Mouse (Mus musculus) CH12.LX (cell line): ENCODE results near the gene Rnf126. TPM values are rescaled to one million over a fixed set of nuclear protein-coding genes. Genes with fewer than 3 reads are reported as not detected.

Experiments
- DNase-seq: peaks from one replicate; pipeline ENCODE4 v3.0.0-alpha.2; 2013; ENCODE audit errors: extremely low read depth
- H3K27ac ChIP-seq: 2 replicates; pipeline ENCODE4 v1.5.1; 2012; ENCODE audit warnings: low read depth, mild to moderate bottlenecking, control low read depth, moderate library complexity; ENCODE audit not compliant: insufficient read depth
- H3K27me3 ChIP-seq: replicated peaks from 2 replicates; pipeline ENCODE3; 2012; ENCODE audit warnings: inconsistent platforms
- H3K36me3 ChIP-seq, 2 experiments: replicated peaks in 1 of 2; 2 replicates each; pipeline versions ENCODE3 to v1.6.1; 2012; ENCODE audit warnings: inconsistent platforms in 1 of 2, low read length in 1 of 2, mild to moderate bottlenecking in 1 of 2, mixed read lengths in 1 of 2, moderate library complexity in 1 of 2; ENCODE audit not compliant: control insufficient read depth in 1 of 2, insufficient read depth in 1 of 2
- H3K4me1 ChIP-seq, 2 experiments: 2 replicates each; pipeline ENCODE4 v1.6.1; 2012; ENCODE audit warnings: inconsistent platforms in 1 of 2, moderate library complexity in 1 of 2; ENCODE audit not compliant: insufficient read depth in 2 of 2, control insufficient read depth in 1 of 2
- H3K4me2 ChIP-seq: 2 replicates; pipeline ENCODE4 v1.6.1; 2012; ENCODE audit warnings: low read depth, mild to moderate bottlenecking, control low read depth; ENCODE audit not compliant: poor library complexity, insufficient read depth, severe bottlenecking
- H3K4me3 ChIP-seq, 3 experiments: fragments of 150-350 bp in 1 of 3; sonication (generic) in 1 of 3; replicated peaks in 1 of 3; 2 replicates each; pipeline versions ENCODE3 to v1.5.1; 2011 to 2012; ENCODE audit warnings: low read depth in 2 of 3, low read length in 2 of 3, mild to moderate bottlenecking in 2 of 3, moderate library complexity in 2 of 3, control low read depth in 1 of 3, improper control_type of control experiment in 1 of 3, inconsistent platforms in 1 of 3, mixed read lengths in 1 of 3; ENCODE audit not compliant: poor library complexity in 1 of 3
- H3K79me2 ChIP-seq: replicated peaks from 2 replicates; pipeline ENCODE4 v1.6.1; 2012; ENCODE audit warnings: mild to moderate bottlenecking, moderate library complexity; ENCODE audit not compliant: control insufficient read depth, poor library complexity, insufficient read depth, severe bottlenecking; ENCODE audit errors: extremely low read depth
- H3K9ac ChIP-seq: 2 replicates; pipeline ENCODE4 v1.6.1; 2012; ENCODE audit warnings: low read depth, mild to moderate bottlenecking, control low read depth, moderate library complexity; ENCODE audit not compliant: insufficient read depth
- H3K9me3 ChIP-seq: replicated peaks from 2 replicates; pipeline ENCODE3; 2012; ENCODE audit warnings: low read length, inconsistent platforms, mixed read lengths
- BHLHE40 ChIP-seq: IDR thresholded peaks from 2 replicates; pipeline ENCODE4 v1.6.1; 2011; ENCODE audit warnings: mild to moderate bottlenecking, low read depth, low read length, improper control_type of control experiment
- CHD1 ChIP-seq: IDR thresholded peaks from 2 replicates; pipeline ENCODE4 v1.6.1; 2012; ENCODE audit warnings: low read depth, low read length, improper control_type of control experiment, inconsistent platforms
- CHD2 ChIP-seq: IDR thresholded peaks from 2 replicates; pipeline ENCODE4 v1.6.1; 2011; ENCODE audit warnings: low read length, improper control_type of control experiment
- CTCF ChIP-seq, 2 experiments: IDR thresholded peaks in 1 of 2; conservative IDR thresholded peaks in 1 of 2; 2 replicates each; pipeline ENCODE4 v1.5.1; 2011 to 2012; ENCODE audit warnings: low read depth in 2 of 2, low read length in 2 of 2, improper control_type of control experiment in 1 of 2, inconsistent platforms in 1 of 2, mild to moderate bottlenecking in 1 of 2, moderate library complexity in 1 of 2
- E2F4 ChIP-seq: IDR thresholded peaks from 2 replicates; pipeline ENCODE4 v1.6.1; 2011; ENCODE audit warnings: low read depth, low read length, improper control_type of control experiment; ENCODE audit not compliant: insufficient replicate concordance
- ELF1 ChIP-seq: IDR thresholded peaks from 2 replicates; pipeline ENCODE4 v1.6.1; 2014; ENCODE audit warnings: low read depth, mild to moderate bottlenecking, inconsistent platforms, low read length, improper control_type of control experiment
- EP300 ChIP-seq: IDR thresholded peaks from 2 replicates; pipeline ENCODE4 v1.6.1; 2011; ENCODE audit warnings: low read length, improper control_type of control experiment
- ETS1 ChIP-seq: conservative IDR thresholded peaks from 2 replicates; pipeline ENCODE4 v1.6.1; 2012; ENCODE audit warnings: low read depth, mild to moderate bottlenecking, inconsistent platforms, low read length, improper control_type of control experiment, moderate library complexity
- GABPA ChIP-seq: IDR thresholded peaks from 2 replicates; pipeline ENCODE4 v1.6.1; 2012; ENCODE audit warnings: low read depth, low read length, improper control_type of control experiment, inconsistent platforms; ENCODE audit not compliant: insufficient replicate concordance
- HCFC1 ChIP-seq: IDR thresholded peaks from 2 replicates; pipeline ENCODE4 v1.6.1; 2012; ENCODE audit warnings: low read depth, mild to moderate bottlenecking, inconsistent platforms, low read length, improper control_type of control experiment
- IRF4 ChIP-seq: IDR thresholded peaks from 2 replicates; pipeline ENCODE4 v1.6.1; 2014; ENCODE audit warnings: low read depth, mild to moderate bottlenecking, inconsistent platforms, low read length, improper control_type of control experiment
- JUN ChIP-seq: IDR thresholded peaks from 2 replicates; pipeline ENCODE4 v1.6.1; 2011; ENCODE audit warnings: low read depth, mild to moderate bottlenecking, low read length, improper control_type of control experiment, moderate library complexity; ENCODE audit not compliant: insufficient read depth
- JUND ChIP-seq: conservative IDR thresholded peaks from 2 replicates; pipeline ENCODE4 v1.6.1; 2011; ENCODE audit warnings: low read depth, low read length, improper control_type of control experiment
- KAT2A ChIP-seq: IDR thresholded peaks from 2 replicates; pipeline ENCODE4 v1.6.1; 2012; ENCODE audit warnings: low read length, improper control_type of control experiment, inconsistent platforms; ENCODE audit not compliant: insufficient replicate concordance
- MAFK ChIP-seq: IDR thresholded peaks from 2 replicates; pipeline ENCODE4 v1.6.1; 2011; ENCODE audit warnings: low read length, improper control_type of control experiment; ENCODE audit not compliant: insufficient replicate concordance
- MAX ChIP-seq: IDR thresholded peaks from 2 replicates; pipeline ENCODE4 v1.6.1; 2011; ENCODE audit warnings: low read length, improper control_type of control experiment
- MAZ ChIP-seq: IDR thresholded peaks from 2 replicates; pipeline ENCODE4 v1.6.1; 2012; ENCODE audit warnings: low read depth, mild to moderate bottlenecking, inconsistent platforms, low read length, improper control_type of control experiment, moderate library complexity
- MEF2A ChIP-seq: IDR thresholded peaks from 2 replicates; pipeline ENCODE4 v1.6.1; 2014; ENCODE audit warnings: low read depth, mild to moderate bottlenecking, inconsistent platforms, low read length, improper control_type of control experiment, borderline replicate concordance
- MXI1 ChIP-seq: IDR thresholded peaks from 2 replicates; pipeline ENCODE4 v1.6.1; 2011; ENCODE audit warnings: mild to moderate bottlenecking, low read depth, low read length, improper control_type of control experiment
- MYC ChIP-seq: IDR thresholded peaks from 2 replicates; pipeline ENCODE4 v1.6.1; 2011; ENCODE audit warnings: low read depth, mild to moderate bottlenecking, improper control_type of control experiment, low read length
- NELFE ChIP-seq: IDR thresholded peaks from 2 replicates; pipeline ENCODE4 v1.6.1; 2011; ENCODE audit warnings: low read depth, low read length, improper control_type of control experiment
- NRF1 ChIP-seq: IDR thresholded peaks from 2 replicates; pipeline ENCODE4 v1.6.1; 2014; ENCODE audit warnings: low read depth, mild to moderate bottlenecking, inconsistent platforms, low read length, improper control_type of control experiment, moderate library complexity
- PAX5 ChIP-seq: IDR thresholded peaks from 2 replicates; pipeline ENCODE4 v1.6.1; 2012; ENCODE audit warnings: low read length, inconsistent platforms, mixed read lengths
- POLR2A ChIP-seq: IDR thresholded peaks from 2 replicates; pipeline ENCODE4 v1.6.1; 2011; ENCODE audit warnings: low read depth, mild to moderate bottlenecking, improper control_type of control experiment, low read length
- POLR2AphosphoS2 ChIP-seq: IDR thresholded peaks from 2 replicates; pipeline ENCODE4 v1.6.1; 2011; ENCODE audit warnings: low read depth, low read length, improper control_type of control experiment
- RAD21 ChIP-seq: IDR thresholded peaks from 2 replicates; pipeline ENCODE4 v1.6.1; 2011; ENCODE audit warnings: low read depth, mild to moderate bottlenecking, low read length, improper control_type of control experiment, moderate library complexity
- RCOR1 ChIP-seq: conservative IDR thresholded peaks from 2 replicates; pipeline ENCODE4 v1.6.1; 2012; ENCODE audit warnings: low read depth, mild to moderate bottlenecking, inconsistent platforms, low read length, improper control_type of control experiment
- SIN3A ChIP-seq: IDR thresholded peaks from 2 replicates; pipeline ENCODE4 v1.6.1; 2012; ENCODE audit warnings: low read length, improper control_type of control experiment, inconsistent platforms
- SMC3 ChIP-seq: IDR thresholded peaks from 2 replicates; pipeline ENCODE4 v1.6.1; 2011; ENCODE audit warnings: low read depth, low read length, improper control_type of control experiment
- TBP ChIP-seq: conservative IDR thresholded peaks from 2 replicates; pipeline ENCODE4 v1.6.1; 2011; ENCODE audit warnings: low read depth, low read length, improper control_type of control experiment
- TCF12 ChIP-seq: IDR thresholded peaks from 2 replicates; pipeline ENCODE4 v1.6.1; 2014; ENCODE audit warnings: low read depth, mild to moderate bottlenecking, inconsistent platforms, low read length, improper control_type of control experiment
- UBTF ChIP-seq: IDR thresholded peaks from 2 replicates; pipeline ENCODE4 v1.6.1; 2012; ENCODE audit warnings: low read depth, mild to moderate bottlenecking, inconsistent platforms, low read length, improper control_type of control experiment, moderate library complexity
- USF1 ChIP-seq: IDR thresholded peaks from 2 replicates; pipeline ENCODE4 v1.6.1; 2014; ENCODE audit warnings: low read depth, mild to moderate bottlenecking, inconsistent platforms, low read length, improper control_type of control experiment
- USF2 ChIP-seq: conservative IDR thresholded peaks from 2 replicates; pipeline ENCODE4 v1.6.1; 2011; ENCODE audit warnings: low read depth, low read length, improper control_type of control experiment
- ZC3H11A ChIP-seq: IDR thresholded peaks from 2 replicates; pipeline ENCODE4 v1.6.1; 2012; ENCODE audit warnings: low read depth, mild to moderate bottlenecking, inconsistent platforms, low read length, improper control_type of control experiment
- ZKSCAN1 ChIP-seq: IDR thresholded peaks from 2 replicates; pipeline ENCODE4 v1.6.1; 2012; ENCODE audit warnings: low read depth, inconsistent platforms, low read length, improper control_type of control experiment, borderline replicate concordance
- ZMIZ1 ChIP-seq: IDR thresholded peaks from 2 replicates; pipeline ENCODE4 v1.6.1; 2012; ENCODE audit warnings: low read depth, mild to moderate bottlenecking, inconsistent platforms, low read length, improper control_type of control experiment
- ZNF384 ChIP-seq: IDR thresholded peaks from 2 replicates; pipeline ENCODE4 v1.6.1; 2012; ENCODE audit warnings: low read depth, low read length, improper control_type of control experiment, inconsistent platforms
- dilution Hi-C: fragments of 300-500 bp; cut with MboI; formaldehyde crosslinking; loops from 2 replicates; pipeline ENCODE4 v1.14.3; 2020; ENCODE audit warnings: low sequenced_read_pairs; ENCODE audit not compliant: extremely low pct_unique_long_range_greater_than_20kb, extremely low pct_ligation_motif_present
- in situ Hi-C: fragments of 300-500 bp; cut with MboI; formaldehyde crosslinking; loops from 3 replicates; pipeline ENCODE4 v1.14.3; 2019; ENCODE audit warnings: low sequenced_read_pairs, low pct_ligation_motif_present, low pct_unique_long_range_greater_than_20kb, mixed read lengths
- polyA plus RNA-seq: library from polyadenylated mRNA; unstranded; fragments of >175 nt; gene quantifications from 2 replicates; pipeline ENCODE4 v1.2.1, GENCODE M21; 2012; ENCODE audit warnings: low read depth; ENCODE audit not compliant: insufficient read length
- total RNA-seq, 2 experiments: library from RNA; depleted of rRNA; stranded (reverse); fragments of 300-350 nt in 1 of 2; fragments of >200 nt in 1 of 2; gene quantifications; 2 replicates each; pipeline ENCODE4 v1.2.3; 2012 to 2014

Gene Rnf126
- total and polyA plus RNA-seq, 3 experiments: 32.4 to 112 (median 67.9) TPM

DNA sequence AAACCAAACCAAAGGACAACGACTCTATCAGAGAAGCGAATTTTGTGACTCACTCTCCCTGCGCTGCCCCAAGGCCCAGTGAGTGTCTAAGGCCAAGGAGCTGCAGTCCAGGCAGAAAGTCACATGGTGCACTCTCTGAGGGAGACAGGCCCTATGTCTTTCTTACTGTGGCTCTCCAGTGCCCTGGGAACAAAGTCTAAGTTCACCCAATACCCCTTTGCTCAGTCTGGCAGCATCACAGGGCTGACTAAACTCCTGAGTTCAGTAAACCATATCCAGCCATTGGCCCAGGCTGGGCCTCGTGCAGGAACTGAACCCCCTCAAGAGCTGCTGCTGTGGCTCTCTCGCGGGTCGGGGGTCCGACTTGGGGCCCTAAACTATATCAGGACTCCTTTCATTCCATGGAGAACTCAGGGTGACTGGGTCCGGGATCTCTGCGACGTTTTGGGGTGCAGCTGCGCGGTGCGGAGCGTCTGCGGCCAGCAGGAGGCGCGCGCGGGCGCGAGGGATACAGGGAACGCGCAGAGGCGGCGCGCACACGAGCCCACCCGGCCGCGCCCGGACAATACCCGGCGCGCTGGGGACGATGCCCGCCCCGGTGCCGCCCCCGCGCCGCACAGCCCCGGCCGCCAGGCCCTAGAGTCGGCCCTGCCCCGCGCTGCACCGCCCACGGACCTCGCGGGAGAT, 26.4 kb upstream of the Rnf126 start, which contains the start of gene Palm:
Gene Palm (plus strand): TSS at position 522 of the 687 bp plus-strand sequence.
- Histone ChIP-seq H3K4me1 (peaks cover 10 to 38% of the 10 kb centered on the region in 2 experiments), H3K27ac (no peak within 1 kb of the TSS), H3K4me3 (peak within 1 kb of the TSS; percentile 37 to 75 (median 54)), H3K9ac (peak within 1 kb of the TSS; percentile 62; the same call in 1 of the 2 replicates), H3K36me3 (no peaks in the 10 kb centered on the region), H3K9me3 (peaks cover 3% of the 10 kb centered on the region), H3K4me2 (peak within 1 kb of the TSS; percentile 69), H3K79me2 (no peaks in the 10 kb centered on the region), H3K27me3 (peaks cover 40% of the 10 kb centered on the region)
- dilution Hi-C loops: no loop called here
- in situ Hi-C loops: no loop called here
- no peak for TF ChIP-seq MAX
- peak in 1 of 2 experiments; percentile 76; a peak in 2 of 4 replicates for TF ChIP-seq CTCF (conservative IDR thresholded peaks at IDR 0.05 in 1 of 2, IDR thresholded peaks at IDR 0.05 in 1 of 2; ENCODE audit: low read depth in 2 of 2, low read length in 2 of 2)
- no peak for TF ChIP-seq USF1
- no peak for TF ChIP-seq MYC
- TF ChIP-seq ZMIZ1: no peak
- TF ChIP-seq UBTF: no peak
- no peak for TF ChIP-seq MAZ
- TF ChIP-seq PAX5: no peak
- TF ChIP-seq RAD21: peak; percentile 6
- TF ChIP-seq TBP: no peak
- peak; percentile 19; the same call in 1 of the 2 replicates for TF ChIP-seq POLR2A
- no peak for TF ChIP-seq HCFC1
- peak; percentile 60 for TF ChIP-seq NRF1
- no peak for TF ChIP-seq EP300
- no peak for TF ChIP-seq KAT2A
- no peak for TF ChIP-seq MAFK
- no peak for TF ChIP-seq ZKSCAN1
- TF ChIP-seq E2F4: no peak
- no peak for TF ChIP-seq CHD1
- no peak for TF ChIP-seq ZC3H11A
- no peak for TF ChIP-seq NELFE
- peak; percentile 33; the same call in 1 of the 2 replicates for TF ChIP-seq MEF2A
- no peak for TF ChIP-seq ETS1
- TF ChIP-seq ELF1: no peak
- TF ChIP-seq IRF4: 0 out of 2 replicates have a peak, but pooled peaks have one; percentile 6
- no peak for TF ChIP-seq SIN3A
- TF ChIP-seq MXI1: no peak
- no peak for TF ChIP-seq TCF12
- TF ChIP-seq ZNF384: no peak
- no peak for TF ChIP-seq GABPA
- TF ChIP-seq CHD2: no peak
- no peak for TF ChIP-seq POLR2AphosphoS2
- no peak for TF ChIP-seq RCOR1
- TF ChIP-seq JUND: no peak
- TF ChIP-seq JUN: no peak
- peak; percentile 64 for TF ChIP-seq SMC3
- no peak for TF ChIP-seq USF2
- TF ChIP-seq BHLHE40: no peak
- DNase-seq: no peak
